Mouse (Mus musculus): Measurements from ENCODE around the gene Zfp57. TPM values are rescaled to one million over a fixed set of nuclear protein-coding genes. Genes with fewer than 3 reads are reported as not detected.

Zfp57 gene
- polyA plus RNA-seq, 1 experiment from 2014 or later = 8.6 TPM

GRCm38 (mm10) chr17:36993770-36994325 is 7.1 kb upstream of the Zfp57 start:
- 89% methylated on average over 4 of the region's 4 CpGs for WGBS
- no peak for ATAC-seq
- TF ChIP-seq CTCF (IDR thresholded peaks at IDR 0.05; ENCODE audit: low read depth) = no peak
- Histone ChIP-seq H3K4me2 (replicated peaks; ENCODE audit: low read depth) (no peak overlapping the region), H3K4me1 (replicated peaks; ENCODE audit: control insufficient read depth, insufficient read depth, low read length) (no peaks in the 10 kb centered on the region), H3K36me3 (ENCODE audit: control insufficient read depth, insufficient read depth) (no peaks in the 10 kb centered on the region), H3K4me3 (ENCODE audit: low read depth, low read length) (no peak overlapping the region), H3K27me3 (replicated peaks; ENCODE audit: control insufficient read depth, insufficient read depth, low read length) (peaks cover 5% of the 10 kb centered on the region; the same call in 1 of the 2 replicates), H3K27ac (ENCODE audit: low read depth, low read length) (no peak overlapping the region), H3K9me3 (ENCODE audit: control insufficient read depth) (no peaks in the 10 kb centered on the region), H3K9ac (ENCODE audit: low read depth, low read length) (no peak overlapping the region)

- Histone ChIP-seq H3K4me1 (replicated peaks; ENCODE audit: control insufficient read depth, insufficient read depth, low read length) (no peaks in the 10 kb centered on the region), H3K9ac (ENCODE audit: low read depth, low read length) (no peak overlapping the region), H3K9me3 (ENCODE audit: control insufficient read depth) (no peaks in the 10 kb centered on the region), H3K4me3 (ENCODE audit: low read depth, low read length) (no peak overlapping the region), H3K4me2 (replicated peaks; ENCODE audit: low read depth) (no peak overlapping the region), H3K27ac (ENCODE audit: low read depth, low read length) (no peak overlapping the region), H3K36me3 (ENCODE audit: control insufficient read depth, insufficient read depth) (no peaks in the 10 kb centered on the region), H3K27me3 (replicated peaks; ENCODE audit: control insufficient read depth, insufficient read depth, low read length) (no peaks in the 10 kb centered on the region)
- no peak for TF ChIP-seq CTCF (IDR thresholded peaks at IDR 0.05; ENCODE audit: low read depth)
- ATAC-seq = no peak
- WGBS = 75% methylated on average over 2 of the region's 2 CpGs
These were observed 6.4 kb upstream of the Zfp57 start for GRCm38 (mm10) chr17:36994528-36994927.

GRCm38 (mm10) chr17:36995448-36995847 is 5.5 kb upstream of the Zfp57 start:
- Histone ChIP-seq H3K27ac (ENCODE audit: low read depth, low read length) (no peak overlapping the region), H3K36me3 (ENCODE audit: control insufficient read depth, insufficient read depth) (no peaks in the 10 kb centered on the region), H3K4me3 (ENCODE audit: low read depth, low read length) (no peak overlapping the region), H3K4me1 (replicated peaks; ENCODE audit: control insufficient read depth, insufficient read depth, low read length) (no peaks in the 10 kb centered on the region), H3K9me3 (ENCODE audit: control insufficient read depth) (no peaks in the 10 kb centered on the region), H3K9ac (ENCODE audit: low read depth, low read length) (no peak overlapping the region), H3K4me2 (replicated peaks; ENCODE audit: low read depth) (no peak overlapping the region), H3K27me3 (replicated peaks; ENCODE audit: control insufficient read depth, insufficient read depth, low read length) (no peaks in the 10 kb centered on the region)
- no peak for ATAC-seq
- 63% methylated on average over 3 of the region's 3 CpGs for WGBS
- no peak for TF ChIP-seq CTCF (IDR thresholded peaks at IDR 0.05; ENCODE audit: low read depth)

- WGBS = 26% methylated on average over 7 of the region's 7 CpGs
- Histone ChIP-seq H3K9ac (ENCODE audit: low read depth, low read length) (no peak overlapping the region), H3K4me1 (replicated peaks; ENCODE audit: control insufficient read depth, insufficient read depth, low read length) (no peaks in the 10 kb centered on the region), H3K9me3 (ENCODE audit: control insufficient read depth) (no peaks in the 10 kb centered on the region), H3K36me3 (ENCODE audit: control insufficient read depth, insufficient read depth) (no peaks in the 10 kb centered on the region), H3K27ac (ENCODE audit: low read depth, low read length) (no peak overlapping the region), H3K27me3 (replicated peaks; ENCODE audit: control insufficient read depth, insufficient read depth, low read length) (no peaks in the 10 kb centered on the region), H3K4me3 (ENCODE audit: low read depth, low read length) (no peak overlapping the region), H3K4me2 (replicated peaks; ENCODE audit: low read depth) (no peak overlapping the region)
- ATAC-seq = no peak
- peak; percentile 93 for TF ChIP-seq CTCF (IDR thresholded peaks at IDR 0.05; ENCODE audit: low read depth)
These were observed 3.8 kb upstream of the Zfp57 start for GRCm38 (mm10) chr17:36997033-36997735.

- H3K36me3 ChIP-seq (ENCODE audit: control insufficient read depth, insufficient read depth) = no peaks in the 10 kb centered on the region
- no peaks in the 10 kb centered on the region for H3K27me3 ChIP-seq (replicated peaks; ENCODE audit: control insufficient read depth, insufficient read depth, low read length)
- no peak overlapping the region for H3K4me2 ChIP-seq (replicated peaks; ENCODE audit: low read depth)
- H3K9ac ChIP-seq (ENCODE audit: low read depth, low read length) = no peak overlapping the region
- H3K9me3 ChIP-seq (ENCODE audit: control insufficient read depth) = no peaks in the 10 kb centered on the region
- H3K4me1 ChIP-seq (replicated peaks; ENCODE audit: control insufficient read depth, insufficient read depth, low read length) = 0 out of 2 replicates have a peak, but pooled peaks cover 3% of the 10 kb centered on the region
- 72% methylated on average over 2 of the region's 2 CpGs for WGBS
- H3K27ac ChIP-seq (ENCODE audit: low read depth, low read length) = no peak overlapping the region
- TF ChIP-seq CTCF (IDR thresholded peaks at IDR 0.05; ENCODE audit: low read depth) = no peak
- ATAC-seq = no peak
- no peak overlapping the region for H3K4me3 ChIP-seq (ENCODE audit: low read depth, low read length)
These were observed 2.5 kb upstream of the Zfp57 start for GRCm38 (mm10) chr17:36998477-36998876.

- H3K27ac ChIP-seq (ENCODE audit: low read depth, low read length) = peak overlapping the region; percentile 46; the same call in 1 of the 2 replicates
- no peak for TF ChIP-seq CTCF (IDR thresholded peaks at IDR 0.05; ENCODE audit: low read depth)
- no peaks in the 10 kb centered on the region for H3K27me3 ChIP-seq (replicated peaks; ENCODE audit: control insufficient read depth, insufficient read depth, low read length)
- H3K4me1 ChIP-seq (replicated peaks; ENCODE audit: control insufficient read depth, insufficient read depth, low read length) = 0 out of 2 replicates have a peak, but pooled peaks cover 3% of the 10 kb centered on the region
- H3K9ac ChIP-seq (ENCODE audit: low read depth, low read length) = peak overlapping the region; percentile 74
- H3K36me3 ChIP-seq (ENCODE audit: control insufficient read depth, insufficient read depth) = no peaks in the 10 kb centered on the region
- H3K9me3 ChIP-seq (ENCODE audit: control insufficient read depth) = no peaks in the 10 kb centered on the region
- WGBS = under 1% methylated on average over 49 of the region's 49 CpGs
- H3K4me2 ChIP-seq (replicated peaks; ENCODE audit: low read depth) = peak overlapping the region; percentile 84
- peak overlapping the region; percentile 55 for H3K4me3 ChIP-seq (ENCODE audit: low read depth, low read length)
- peak; percentile 70 for ATAC-seq
These were observed 1.7 kb downstream of the Zfp57 start for GRCm38 (mm10) chr17:37002364-37003330.

All from intestine, postnatal 0 days (tissue).